Mouse (Mus musculus): ENCODE measurements around the gene Magoh. TPM values are rescaled to one million over a fixed set of nuclear protein-coding genes. Genes with fewer than 3 reads are reported as not detected.

Magoh gene
- polyA plus RNA-seq, 1 experiment, result 68.8 TPM

GRCm38 (mm10) chr4:107886371-107886770, 6.8 kb downstream of the Magoh start:
- peaks cover 2% of the 10 kb centered on the region; the same call in 1 of the 2 replicates for H3K4me1 ChIP-seq (ENCODE audit: control insufficient read depth, insufficient read depth, low read length)
- no peaks in the 10 kb centered on the region for H3K27me3 ChIP-seq (replicated peaks; ENCODE audit: control insufficient read depth, insufficient read depth, low read length)
- H3K4me3 ChIP-seq (ENCODE audit: insufficient read depth, low read depth, low read length), result no peak overlapping the region
- 80% methylated on average over 7 of the region's 7 CpGs for WGBS
- H3K36me3 ChIP-seq (ENCODE audit: control insufficient read depth, insufficient read depth, low read length), result no peaks in the 10 kb centered on the region; the same call in 1 of the 2 replicates
- TF ChIP-seq POLR2A (IDR thresholded peaks at IDR 0.05; ENCODE audit: low read depth, low read length) (no peak), CTCF (conservative IDR thresholded peaks at IDR 0.05; ENCODE audit: insufficient read depth, insufficient read length, low read depth, low read length) (no peak)
- H3K27ac ChIP-seq (ENCODE audit: insufficient read depth, low read depth, low read length), result no peak overlapping the region
- DNase-seq, result no peak

GRCm38 (mm10) chr4:107889385-107889730, 9.8 kb downstream of the Magoh start:
- DNase-seq, result no peak
- Histone ChIP-seq H3K27ac (ENCODE audit: insufficient read depth, low read depth, low read length) (peak overlapping the region; percentile 49), H3K4me1 (ENCODE audit: control insufficient read depth, insufficient read depth, low read length) (peaks cover 2% of the 10 kb centered on the region; the same call in 1 of the 2 replicates), H3K4me3 (ENCODE audit: insufficient read depth, low read depth, low read length) (peak overlapping the region; percentile 72), H3K36me3 (ENCODE audit: control insufficient read depth, insufficient read depth, low read length) (no peaks in the 10 kb centered on the region; the same call in 1 of the 2 replicates), H3K27me3 (replicated peaks; ENCODE audit: control insufficient read depth, insufficient read depth, low read length) (no peaks in the 10 kb centered on the region)
- TF ChIP-seq CTCF (conservative IDR thresholded peaks at IDR 0.05; ENCODE audit: insufficient read depth, insufficient read length, low read depth, low read length) (no peak), POLR2A (IDR thresholded peaks at IDR 0.05; ENCODE audit: low read depth, low read length) (no peak)
- WGBS, result under 1% methylated on average over 12 of the region's 12 CpGs

- no peak for TF ChIP-seq CTCF (conservative IDR thresholded peaks at IDR 0.05; ENCODE audit: insufficient read depth, insufficient read length, low read depth, low read length)
- TF ChIP-seq POLR2A (IDR thresholded peaks at IDR 0.05; ENCODE audit: low read depth, low read length), result peak; percentile 75
- DNase-seq, result peak; percentile 98
- Histone ChIP-seq H3K27me3 (replicated peaks; ENCODE audit: control insufficient read depth, insufficient read depth, low read length) (no peaks in the 10 kb centered on the region), H3K27ac (ENCODE audit: insufficient read depth, low read depth, low read length) (peak within 1 kb of the TSS; percentile 49), H3K4me3 (ENCODE audit: insufficient read depth, low read depth, low read length) (peak within 1 kb of the TSS; percentile 72), H3K4me1 (ENCODE audit: control insufficient read depth, insufficient read depth, low read length) (peaks cover 2% of the 10 kb centered on the region; the same call in 1 of the 2 replicates), H3K36me3 (ENCODE audit: control insufficient read depth, insufficient read depth, low read length) (no peaks in the 10 kb centered on the region; the same call in 1 of the 2 replicates)
- under 1% methylated on average over 48 of the region's 48 CpGs for WGBS
Observed at GRCm38 (mm10) chr4:107889731-107890432, 10.3 kb downstream of the Magoh start, which contains the start of gene 0610037L13Rik. TSS of gene 0610037L13Rik (plus strand) at chr4:107889813.

GRCm38 (mm10) chr4:107892663-107893062, 13.1 kb downstream of the Magoh start:
- TF ChIP-seq CTCF (conservative IDR thresholded peaks at IDR 0.05; ENCODE audit: insufficient read depth, insufficient read length, low read depth, low read length), result peak; percentile 30; the same call in 1 of the 2 replicates
- TF ChIP-seq POLR2A (IDR thresholded peaks at IDR 0.05; ENCODE audit: low read depth, low read length), result no peak
- Histone ChIP-seq H3K27me3 (replicated peaks; ENCODE audit: control insufficient read depth, insufficient read depth, low read length) (no peaks in the 10 kb centered on the region), H3K27ac (ENCODE audit: insufficient read depth, low read depth, low read length) (no peak overlapping the region), H3K4me3 (ENCODE audit: insufficient read depth, low read depth, low read length) (no peak overlapping the region), H3K4me1 (ENCODE audit: control insufficient read depth, insufficient read depth, low read length) (peaks cover 2% of the 10 kb centered on the region; the same call in 1 of the 2 replicates), H3K36me3 (ENCODE audit: control insufficient read depth, insufficient read depth, low read length) (no peaks in the 10 kb centered on the region)
- peak; percentile 19 for DNase-seq
- WGBS, result 76% methylated on average over 2 of the region's 2 CpGs

GRCm38 (mm10) chr4:107899211-107899927, 19.8 kb downstream of the Magoh start:
- no peaks in the 10 kb centered on the region for H3K36me3 ChIP-seq (ENCODE audit: control insufficient read depth, insufficient read depth, low read length)
- H3K4me3 ChIP-seq (ENCODE audit: insufficient read depth, low read depth, low read length), result no peak overlapping the region
- TF ChIP-seq POLR2A (IDR thresholded peaks at IDR 0.05; ENCODE audit: low read depth, low read length) (no peak), CTCF (conservative IDR thresholded peaks at IDR 0.05; ENCODE audit: insufficient read depth, insufficient read length, low read depth, low read length) (no peak)
- no peak for DNase-seq
- WGBS, result 60% methylated on average over 5 of the region's 5 CpGs
- no peaks in the 10 kb centered on the region for H3K27me3 ChIP-seq (replicated peaks; ENCODE audit: control insufficient read depth, insufficient read depth, low read length)
- H3K4me1 ChIP-seq (ENCODE audit: control insufficient read depth, insufficient read depth, low read length), result 0 out of 2 replicates have a peak, but pooled peaks cover 4% of the 10 kb centered on the region
- H3K27ac ChIP-seq (ENCODE audit: insufficient read depth, low read depth, low read length), result no peak overlapping the region

- Histone ChIP-seq H3K4me1 (ENCODE audit: control insufficient read depth, insufficient read depth, low read length) (0 out of 2 replicates have a peak, but pooled peaks cover 4% of the 10 kb centered on the region), H3K27me3 (replicated peaks; ENCODE audit: control insufficient read depth, insufficient read depth, low read length) (no peaks in the 10 kb centered on the region), H3K36me3 (ENCODE audit: control insufficient read depth, insufficient read depth, low read length) (no peaks in the 10 kb centered on the region), H3K4me3 (ENCODE audit: insufficient read depth, low read depth, low read length) (no peak overlapping the region), H3K27ac (ENCODE audit: insufficient read depth, low read depth, low read length) (no peak overlapping the region)
- DNase-seq, result no peak
- TF ChIP-seq POLR2A (IDR thresholded peaks at IDR 0.05; ENCODE audit: low read depth, low read length) (no peak), CTCF (conservative IDR thresholded peaks at IDR 0.05; ENCODE audit: insufficient read depth, insufficient read length, low read depth, low read length) (no peak)
- 88% methylated on average over 3 of the region's 3 CpGs for WGBS
Observed at GRCm38 (mm10) chr4:107900206-107900605, 20.7 kb downstream of the Magoh start.

- H3K27me3 ChIP-seq (replicated peaks; ENCODE audit: control insufficient read depth, insufficient read depth, low read length), result no peaks in the 10 kb centered on the region
- WGBS, result 86% methylated on average over 10 of the region's 10 CpGs
- DNase-seq, result no peak
- TF ChIP-seq CTCF (conservative IDR thresholded peaks at IDR 0.05; ENCODE audit: insufficient read depth, insufficient read length, low read depth, low read length) (no peak), POLR2A (IDR thresholded peaks at IDR 0.05; ENCODE audit: low read depth, low read length) (no peak)
- no peak overlapping the region for H3K4me3 ChIP-seq (ENCODE audit: insufficient read depth, low read depth, low read length)
- no peak overlapping the region for H3K27ac ChIP-seq (ENCODE audit: insufficient read depth, low read depth, low read length)
- peaks cover 3% of the 10 kb centered on the region; the same call in 1 of the 2 replicates for H3K36me3 ChIP-seq (ENCODE audit: control insufficient read depth, insufficient read depth, low read length)
- 0 out of 2 replicates have a peak, but pooled peaks cover 4% of the 10 kb centered on the region for H3K4me1 ChIP-seq (ENCODE audit: control insufficient read depth, insufficient read depth, low read length)
Observed at GRCm38 (mm10) chr4:107904252-107904651, 24.7 kb downstream of the Magoh start.
